Mouse (Mus musculus) neural tube, embryonic 13.5 days (tissue): ENCODE measurements at regions not wholly inside any gene's neighbourhood (a gene's known extent, or its start where the extent isn't known, plus 50 kb on each side); places are given as distances from the start of the nearest gene placed in this dataset.
A peak's percentile ranks its signal among the peaks of the same experiment; 100 is the strongest.

Source experiments
- ATAC-seq: fragments of 200-750 bp; cut with Nextera tagmentation; 2 replicates; pipeline ENCODE4 v1.8.0; 2017; ENCODE audit warnings: low read depth, mild to moderate bottlenecking, moderate TSS enrichment, moderate library complexity
- H3K27ac ChIP-seq: fragments of 300-500 bp; sonication (generic); replicated peaks from 2 replicates; pipeline ENCODE4 v1.5.1; 2015; ENCODE audit warnings: moderate library complexity, mild to moderate bottlenecking, inconsistent platforms
- H3K27me3 ChIP-seq: fragments of 300-500 bp; sonication (generic); 2 replicates; pipeline ENCODE4 v1.6.1; 2015; ENCODE audit warnings: mild to moderate bottlenecking, inconsistent platforms
- H3K36me3 ChIP-seq: fragments of 300-500 bp; sonication (generic); 2 replicates; pipeline ENCODE4 v1.6.1; 2015; ENCODE audit warnings: mild to moderate bottlenecking, inconsistent platforms
- H3K4me1 ChIP-seq: fragments of 300-500 bp; sonication (generic); replicated peaks from 2 replicates; pipeline ENCODE4 v1.6.1; 2015; ENCODE audit warnings: inconsistent platforms
- H3K4me2 ChIP-seq: fragments of 300-500 bp; sonication (generic); 2 replicates; pipeline ENCODE4 v1.6.1; 2015; ENCODE audit warnings: inconsistent platforms, mild to moderate bottlenecking, moderate library complexity
- H3K4me3 ChIP-seq: fragments of 300-500 bp; sonication (generic); 2 replicates; pipeline ENCODE4 v1.5.1; 2015; ENCODE audit warnings: mild to moderate bottlenecking, inconsistent platforms
- H3K9ac ChIP-seq: fragments of 300-500 bp; sonication (generic); 2 replicates; pipeline ENCODE4 v1.6.1; 2015; ENCODE audit warnings: moderate library complexity, mild to moderate bottlenecking, inconsistent platforms
- H3K9me3 ChIP-seq: fragments of 300-500 bp; sonication (generic); 2 replicates; pipeline ENCODE4 v1.6.1; 2016; ENCODE audit warnings: inconsistent platforms
- WGBS: fragments of 180-500 bp; shearing (Covaris S2); methylation state at CpG from one replicate; pipeline ENCODE4 v1.1.7; 2015; 5-methylcytosine and 5-hydroxymethylcytosine counted together

DNA sequence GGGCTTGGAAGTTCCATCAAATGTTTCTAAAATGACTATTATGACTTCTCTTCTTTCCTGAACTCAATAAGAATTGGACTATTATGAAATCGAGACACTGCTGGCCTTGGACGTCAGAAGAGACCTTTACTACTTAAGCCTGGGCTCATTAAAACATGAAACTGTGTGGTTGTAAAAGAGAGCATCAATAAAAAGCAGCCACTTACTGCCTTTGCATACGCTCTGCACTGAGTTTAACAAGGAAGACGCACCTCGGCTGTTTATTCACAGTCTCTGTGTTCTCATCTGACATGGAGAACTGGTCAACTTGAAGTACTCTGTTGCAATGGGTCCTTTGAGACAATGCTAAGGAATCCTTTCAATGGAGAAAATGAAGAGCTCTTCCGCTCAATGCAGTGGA, 399.8 kb upstream of the Dcn start:
- H3K9me3 ChIP-seq, result no peaks in the 10 kb centered on the region
- H3K27ac ChIP-seq, result no peak overlapping the region
- no peak for ATAC-seq
- H3K27me3 ChIP-seq, result no peaks in the 10 kb centered on the region
- 67% methylated on average over 6 of the region's 6 CpGs for WGBS
- H3K4me1 ChIP-seq, result no peaks in the 10 kb centered on the region
- H3K36me3 ChIP-seq, result no peaks in the 10 kb centered on the region
- H3K4me3 ChIP-seq, result no peak overlapping the region
- H3K4me2 ChIP-seq, result no peak overlapping the region
- no peak overlapping the region for H3K9ac ChIP-seq

GRCm38 (mm10) chr10:97087286-97087685, 392.1 kb upstream of the Dcn start:
- Histone ChIP-seq H3K9me3 (no peaks in the 10 kb centered on the region), H3K4me1 (no peaks in the 10 kb centered on the region), H3K27ac (no peak overlapping the region), H3K9ac (no peak overlapping the region), H3K4me2 (no peak overlapping the region), H3K36me3 (no peaks in the 10 kb centered on the region), H3K4me3 (no peak overlapping the region), H3K27me3 (no peaks in the 10 kb centered on the region)
- WGBS, result 69% methylated on average over 5 of the region's 5 CpGs
- ATAC-seq, result no peak

DNA sequence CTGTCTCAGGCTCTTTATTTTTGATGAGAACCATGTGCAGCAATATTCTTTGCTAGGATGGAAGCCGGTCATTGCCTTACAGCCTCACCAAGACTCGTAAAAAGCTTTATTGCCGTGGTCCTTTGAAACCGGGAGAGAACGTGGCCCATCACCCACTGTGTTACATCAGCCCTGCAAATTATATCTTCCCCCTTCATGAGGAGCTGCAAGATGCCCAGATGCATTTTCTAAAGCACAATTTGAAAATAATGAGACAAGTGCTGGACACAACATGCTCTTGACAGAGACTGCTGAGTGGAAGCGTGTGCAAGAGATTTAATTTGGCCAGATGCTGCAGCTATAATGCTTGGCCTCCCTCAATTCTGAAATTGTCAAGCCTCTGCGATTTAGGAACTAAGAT, 389.2 kb upstream of the Dcn start:
- H3K4me3 ChIP-seq, result no peak overlapping the region
- 35% methylated on average over 7 of the region's 7 CpGs for WGBS
- no peak for ATAC-seq
- H3K9me3 ChIP-seq, result no peaks in the 10 kb centered on the region
- no peak overlapping the region for H3K27ac ChIP-seq
- H3K4me2 ChIP-seq, result no peak overlapping the region
- H3K9ac ChIP-seq, result no peak overlapping the region
- H3K36me3 ChIP-seq, result no peaks in the 10 kb centered on the region
- H3K27me3 ChIP-seq, result no peaks in the 10 kb centered on the region
- H3K4me1 ChIP-seq, result no peaks in the 10 kb centered on the region

DNA sequence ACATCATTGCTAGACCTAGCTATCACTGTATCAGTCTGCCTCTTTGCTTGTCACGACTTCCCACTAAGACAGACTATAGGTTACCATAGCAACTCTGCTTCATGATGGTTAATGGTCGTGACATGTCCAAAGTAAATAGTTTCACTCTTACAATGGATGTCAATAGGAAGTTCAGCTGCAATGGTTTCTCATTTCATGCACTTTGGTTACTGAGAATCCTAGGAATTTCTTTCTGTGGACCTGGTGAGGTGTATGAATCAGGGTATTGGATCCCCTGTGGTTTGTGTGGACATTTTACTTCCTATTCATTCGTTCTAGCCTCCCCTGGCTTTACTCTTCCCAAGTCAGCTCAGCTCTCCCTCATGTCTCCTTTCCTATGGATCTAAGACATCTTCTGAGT, 385.5 kb upstream of the Dcn start:
- H3K9me3 ChIP-seq, result no peaks in the 10 kb centered on the region
- no peak overlapping the region for H3K4me3 ChIP-seq
- H3K36me3 ChIP-seq, result no peaks in the 10 kb centered on the region
- H3K4me1 ChIP-seq, result no peaks in the 10 kb centered on the region
- no peak overlapping the region for H3K27ac ChIP-seq
- H3K27me3 ChIP-seq, result no peaks in the 10 kb centered on the region
- ATAC-seq, result no peak
- no peak overlapping the region for H3K9ac ChIP-seq
- WGBS, result 12% methylated on average over 3 of the region's 3 CpGs
- no peak overlapping the region for H3K4me2 ChIP-seq

- no peaks in the 10 kb centered on the region for H3K9me3 ChIP-seq
- no peak overlapping the region for H3K4me3 ChIP-seq
- H3K27me3 ChIP-seq, result no peaks in the 10 kb centered on the region
- no peak overlapping the region for H3K9ac ChIP-seq
- ATAC-seq, result no peak
- no peaks in the 10 kb centered on the region for H3K36me3 ChIP-seq
- WGBS, result 71% methylated on average over 3 of the region's 3 CpGs
- H3K4me1 ChIP-seq, result no peaks in the 10 kb centered on the region
- H3K27ac ChIP-seq, result no peak overlapping the region
- no peak overlapping the region for H3K4me2 ChIP-seq
Observed at GRCm38 (mm10) chr10:97114501-97114900, 364.9 kb upstream of the Dcn start.

DNA sequence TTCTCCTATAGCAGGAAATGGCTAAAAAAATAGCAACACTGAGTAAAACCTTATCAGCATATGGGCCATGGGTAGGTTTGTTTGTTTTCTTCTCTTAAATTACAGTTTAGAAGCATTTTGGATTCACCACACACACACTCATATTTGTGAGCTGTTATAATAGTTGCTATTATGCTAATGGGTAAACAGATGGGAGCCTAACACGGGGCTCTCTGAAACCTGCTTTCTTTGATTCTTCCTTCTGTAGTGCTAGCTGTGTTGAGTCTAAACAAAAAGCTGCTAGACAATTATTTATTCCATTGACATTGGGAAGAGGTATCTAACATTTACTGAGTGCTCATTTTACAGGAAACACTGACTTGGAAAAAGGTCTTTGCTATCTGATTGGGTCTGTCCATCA, 356.7 kb upstream of the Dcn start:
- H3K36me3 ChIP-seq, result no peaks in the 10 kb centered on the region
- H3K4me2 ChIP-seq, result no peak overlapping the region
- H3K9ac ChIP-seq, result no peak overlapping the region
- H3K4me3 ChIP-seq, result no peak overlapping the region
- no peaks in the 10 kb centered on the region for H3K27me3 ChIP-seq
- 0 out of 2 replicates have a peak, but pooled peaks cover 3% of the 10 kb centered on the region for H3K9me3 ChIP-seq
- ATAC-seq, result no peak
- 67% methylated on average over 1 of the region's 1 CpGs for WGBS
- H3K4me1 ChIP-seq, result no peaks in the 10 kb centered on the region
- no peak overlapping the region for H3K27ac ChIP-seq

GRCm38 (mm10) chr10:97141561-97141960, 337.8 kb upstream of the Dcn start:
- H3K9ac ChIP-seq, result no peak overlapping the region
- H3K27me3 ChIP-seq, result no peaks in the 10 kb centered on the region
- H3K27ac ChIP-seq, result no peak overlapping the region
- 73% methylated on average over 2 of the region's 2 CpGs for WGBS
- no peaks in the 10 kb centered on the region for H3K4me1 ChIP-seq
- H3K4me2 ChIP-seq, result no peak overlapping the region
- ATAC-seq, result no peak
- H3K9me3 ChIP-seq, result no peaks in the 10 kb centered on the region
- no peak overlapping the region for H3K4me3 ChIP-seq
- no peaks in the 10 kb centered on the region for H3K36me3 ChIP-seq

GRCm38 (mm10) chr10:97158561-97159395, 320.6 kb upstream of the Dcn start:
- WGBS, result 35% methylated on average over 10 of the region's 11 CpGs
- Histone ChIP-seq H3K36me3 (no peaks in the 10 kb centered on the region), H3K9ac (no peak overlapping the region), H3K4me1 (peaks cover 22% of the 10 kb centered on the region), H3K4me3 (no peak overlapping the region), H3K9me3 (no peaks in the 10 kb centered on the region), H3K4me2 (no peak overlapping the region), H3K27me3 (no peaks in the 10 kb centered on the region), H3K27ac (peak overlapping the region; percentile 46)
- ATAC-seq, result peak; percentile 64

- WGBS, result 47% methylated on average over 1 of the region's 1 CpGs
- no peak overlapping the region for H3K9ac ChIP-seq
- ATAC-seq, result peak; percentile 52; the same call in 1 of the 2 replicates
- H3K27ac ChIP-seq, result peak overlapping the region; percentile 46
- H3K36me3 ChIP-seq, result no peaks in the 10 kb centered on the region
- no peak overlapping the region for H3K4me2 ChIP-seq
- no peaks in the 10 kb centered on the region for H3K27me3 ChIP-seq
- no peak overlapping the region for H3K4me3 ChIP-seq
- H3K9me3 ChIP-seq, result no peaks in the 10 kb centered on the region
- H3K4me1 ChIP-seq, result peaks cover 22% of the 10 kb centered on the region
Observed at GRCm38 (mm10) chr10:97159396-97159760, 320.0 kb upstream of the Dcn start.

GRCm38 (mm10) chr10:97159831-97160575, 319.4 kb upstream of the Dcn start:
- Histone ChIP-seq H3K4me2 (no peak overlapping the region), H3K9ac (no peak overlapping the region), H3K27me3 (no peaks in the 10 kb centered on the region), H3K9me3 (no peaks in the 10 kb centered on the region), H3K27ac (peak overlapping the region; percentile 46; the same call in 1 of the 2 replicates), H3K4me1 (peaks cover 22% of the 10 kb centered on the region), H3K36me3 (no peaks in the 10 kb centered on the region), H3K4me3 (no peak overlapping the region)
- 50% methylated on average over 10 of the region's 10 CpGs for WGBS
- ATAC-seq, result peak; percentile 60; the same call in 1 of the 2 replicates

GRCm38 (mm10) chr10:97160892-97161291, 318.5 kb upstream of the Dcn start:
- Histone ChIP-seq H3K4me1 (peaks cover 22% of the 10 kb centered on the region), H3K27me3 (no peaks in the 10 kb centered on the region), H3K36me3 (no peaks in the 10 kb centered on the region), H3K9me3 (no peaks in the 10 kb centered on the region), H3K4me2 (no peak overlapping the region), H3K27ac (no peak overlapping the region), H3K9ac (no peak overlapping the region), H3K4me3 (no peak overlapping the region)
- no peak for ATAC-seq
- 48% methylated on average over 2 of the region's 2 CpGs for WGBS

DNA sequence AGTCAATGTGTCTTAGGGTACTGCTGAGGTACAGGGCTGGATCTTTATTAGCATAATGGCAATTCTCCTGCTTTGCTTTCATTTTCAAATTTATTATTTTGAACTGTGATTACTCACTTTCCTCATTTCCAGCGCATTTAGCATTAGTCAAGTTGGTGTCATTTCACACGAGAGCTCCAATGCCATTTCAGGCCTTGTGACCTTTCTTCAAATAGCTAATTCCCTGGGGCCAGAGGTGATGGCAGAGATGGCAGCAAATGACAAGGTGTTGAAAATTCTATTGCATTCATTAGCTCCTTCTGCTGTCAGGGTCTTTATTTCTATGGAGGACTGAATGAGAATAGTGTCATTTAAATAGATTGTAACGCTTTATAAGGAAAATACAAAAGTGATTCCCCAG, 300.9 kb upstream of the Dcn start:
- 58% methylated on average over 3 of the region's 3 CpGs for WGBS
- H3K36me3 ChIP-seq, result no peaks in the 10 kb centered on the region
- no peak overlapping the region for H3K9ac ChIP-seq
- no peak for ATAC-seq
- no peak overlapping the region for H3K27ac ChIP-seq
- H3K4me2 ChIP-seq, result no peak overlapping the region
- no peaks in the 10 kb centered on the region for H3K4me1 ChIP-seq
- no peaks in the 10 kb centered on the region for H3K27me3 ChIP-seq
- no peaks in the 10 kb centered on the region for H3K9me3 ChIP-seq
- no peak overlapping the region for H3K4me3 ChIP-seq
